Mouse (Mus musculus) megakaryocyte progenitor cell, adult 5-6 weeks (primary cell): ENCODE results near the gene Galnt10. TPM values are rescaled to one million over a fixed set of nuclear protein-coding genes. Genes with fewer than 3 reads are reported as not detected.

Source experiments
- ATAC-seq: replicated peaks from 2 replicates; pipeline ENCODE4 v1.8.0; 2016; ENCODE audit warnings: mild to moderate bottlenecking, moderate TSS enrichment, inconsistent platforms; ENCODE audit not compliant: poor library complexity
- total RNA-seq, 2 experiments: library from RNA; stranded (forward) in 1 of 2; stranded (reverse) in 1 of 2; fragments of 157-497, 149-512 nt in 1 of 2; fragments of 200-1000 nt in 1 of 2; gene quantifications; 2 replicates each; pipeline versions ENCODE4 v1.2.3 to v1.2.4; 2015 to 2017

The Galnt10 gene
- total RNA-seq, 2 experiments from 2014 or later, result 4.0 to 7.0 TPM

GRCm38 (mm10) chr11:57685689-57686454 lies 40.6 kb downstream of the Galnt10 start:
- ATAC-seq, result peak; percentile 62

- ATAC-seq, result no peak
These were observed 41.6 kb downstream of the Galnt10 start for GRCm38 (mm10) chr11:57686797-57687196.

- ATAC-seq, result no peak
These were observed 42.0 kb downstream of the Galnt10 start for GRCm38 (mm10) chr11:57687258-57687657.

- ATAC-seq, result peak; percentile 43
These were observed 43.1 kb downstream of the Galnt10 start for GRCm38 (mm10) chr11:57688179-57688929.

- no peak for ATAC-seq
These were observed 44.6 kb downstream of the Galnt10 start for GRCm38 (mm10) chr11:57689811-57690210.

- ATAC-seq, result no peak
These were observed 45.6 kb downstream of the Galnt10 start for GRCm38 (mm10) chr11:57690836-57691235.

- no peak for ATAC-seq
These were observed 46.7 kb downstream of the Galnt10 start for GRCm38 (mm10) chr11:57691939-57692338.

GRCm38 (mm10) chr11:57692726-57693125 lies 47.5 kb downstream of the Galnt10 start:
- ATAC-seq, result no peak

- ATAC-seq, result no peak
These were observed 49.2 kb downstream of the Galnt10 start for GRCm38 (mm10) chr11:57694486-57694885.

- ATAC-seq, result peak; percentile 80
These were observed 51.0 kb downstream of the Galnt10 start for GRCm38 (mm10) chr11:57696207-57696676.

- ATAC-seq, result no peak
These were observed 51.6 kb downstream of the Galnt10 start for GRCm38 (mm10) chr11:57696807-57697251.

- ATAC-seq, result no peak
These were observed 54.9 kb downstream of the Galnt10 start for GRCm38 (mm10) chr11:57700114-57700513.

GRCm38 (mm10) chr11:57701193-57701925 lies 56.1 kb downstream of the Galnt10 start:
- no peak for ATAC-seq

GRCm38 (mm10) chr11:57701956-57702355 lies 56.7 kb downstream of the Galnt10 start:
- no peak for ATAC-seq

GRCm38 (mm10) chr11:57706620-57707019 lies 61.4 kb downstream of the Galnt10 start:
- ATAC-seq, result no peak

- ATAC-seq, result peak; percentile 77
These were observed 62.0 kb downstream of the Galnt10 start for GRCm38 (mm10) chr11:57707114-57707798.

GRCm38 (mm10) chr11:57708174-57709154 lies 63.2 kb downstream of the Galnt10 start:
- ATAC-seq, result no peak

- peak; percentile 65 for ATAC-seq
These were observed 68.7 kb downstream of the Galnt10 start for GRCm38 (mm10) chr11:57713960-57714359.

GRCm38 (mm10) chr11:57716721-57717120 lies 71.5 kb downstream of the Galnt10 start:
- ATAC-seq, result no peak
